Mouse (Mus musculus): ENCODE data around the gene Slc12a3. TPM values are rescaled to one million over a fixed set of nuclear protein-coding genes. Genes with fewer than 3 reads are reported as not detected.

Slc12a3 gene
- not detected in 2 replicates for total RNA-seq (2017)

DNA sequence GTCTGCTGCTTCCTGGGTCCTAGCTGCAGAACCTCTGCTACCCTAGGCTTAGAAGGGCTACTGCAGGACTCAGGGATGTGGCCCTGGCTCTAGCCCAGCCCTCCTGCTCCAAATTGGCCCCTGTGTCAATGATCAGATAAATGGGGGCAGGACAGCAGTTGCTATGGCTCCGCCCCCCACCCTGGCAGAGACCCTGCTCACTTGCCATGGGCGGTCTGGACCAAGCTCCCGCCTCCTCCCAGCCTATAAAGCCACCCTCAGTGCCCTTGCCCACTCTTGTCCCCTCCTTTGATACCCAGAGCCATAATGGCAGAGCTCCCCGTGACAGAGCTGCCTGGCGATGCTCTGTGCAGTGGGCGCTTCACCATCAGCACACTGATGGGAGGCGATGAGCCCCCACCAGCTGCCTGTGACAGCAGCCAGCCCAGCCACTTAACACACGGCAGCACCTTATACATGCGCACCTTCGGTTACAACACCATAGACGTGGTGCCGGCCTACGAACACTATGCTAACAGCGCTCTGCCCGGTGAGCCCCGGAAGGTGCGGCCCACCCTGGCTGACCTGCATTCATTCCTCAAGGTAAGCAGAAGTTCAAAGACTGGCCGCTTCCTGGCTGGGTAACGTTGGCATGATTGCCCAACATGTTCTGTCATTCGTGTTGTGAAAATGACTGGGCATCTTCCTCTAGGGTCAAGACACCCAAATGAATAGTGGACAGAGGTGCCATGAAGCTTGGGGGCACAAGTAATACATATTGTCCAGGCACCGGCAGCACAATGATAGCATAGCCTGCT lies at the start of gene Slc12a3:
Gene Slc12a3, plus strand, starts transcription at position 270 of the 797 bp plus-strand sequence.
- peak in 1 of 2 experiments; percentile 56; a peak in 2 of 4 replicates for ATAC-seq (replicated peaks in 1 of 2; ENCODE audit: insufficient read depth in 1 of 2, low FRiP score in 2 of 2, low TSS enrichment in 1 of 2, low read depth in 1 of 2, poor library complexity in 2 of 2, severe bottlenecking in 2 of 2)

DNA sequence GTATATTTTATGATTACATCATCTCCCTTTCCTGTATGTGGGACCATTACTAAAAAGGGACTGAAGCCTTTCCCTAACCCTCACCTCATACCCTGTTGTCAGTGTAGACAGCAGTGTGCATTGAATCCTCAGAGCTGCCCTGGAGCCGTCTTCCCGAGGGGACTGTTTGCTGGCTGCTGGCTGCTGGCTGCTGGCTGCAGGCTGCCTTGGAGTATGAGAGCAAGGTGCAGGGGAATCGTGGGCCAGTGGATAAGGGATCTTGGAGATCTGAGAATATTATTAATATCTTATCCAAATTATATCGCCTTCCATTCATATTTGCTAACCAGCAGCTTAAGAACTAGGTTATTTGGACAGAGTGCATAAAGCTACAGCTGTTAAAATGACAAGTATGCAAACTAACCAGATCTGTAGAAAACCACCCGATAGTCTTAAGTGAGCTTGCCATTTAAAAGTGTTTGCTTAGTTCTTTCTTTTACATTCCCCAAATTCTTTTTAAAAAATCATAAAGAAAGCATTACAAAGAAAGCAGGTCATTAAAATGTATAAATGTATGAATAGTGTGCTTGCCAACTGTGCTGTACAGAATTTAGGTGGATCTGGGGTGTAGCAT lies 48.9 kb upstream of the Slc12a3 start:
- no peak for ATAC-seq (replicated peaks in 1 of 2; ENCODE audit: insufficient read depth in 1 of 2, low FRiP score in 2 of 2, low TSS enrichment in 1 of 2, low read depth in 1 of 2, poor library complexity in 2 of 2, severe bottlenecking in 2 of 2)

GRCm38 (mm10) chr8:94282453-94282985 lies 46.5 kb upstream of the Slc12a3 start:
- no peak for ATAC-seq (replicated peaks in 1 of 2; ENCODE audit: insufficient read depth in 1 of 2, low FRiP score in 2 of 2, low TSS enrichment in 1 of 2, low read depth in 1 of 2, poor library complexity in 2 of 2, severe bottlenecking in 2 of 2)

DNA sequence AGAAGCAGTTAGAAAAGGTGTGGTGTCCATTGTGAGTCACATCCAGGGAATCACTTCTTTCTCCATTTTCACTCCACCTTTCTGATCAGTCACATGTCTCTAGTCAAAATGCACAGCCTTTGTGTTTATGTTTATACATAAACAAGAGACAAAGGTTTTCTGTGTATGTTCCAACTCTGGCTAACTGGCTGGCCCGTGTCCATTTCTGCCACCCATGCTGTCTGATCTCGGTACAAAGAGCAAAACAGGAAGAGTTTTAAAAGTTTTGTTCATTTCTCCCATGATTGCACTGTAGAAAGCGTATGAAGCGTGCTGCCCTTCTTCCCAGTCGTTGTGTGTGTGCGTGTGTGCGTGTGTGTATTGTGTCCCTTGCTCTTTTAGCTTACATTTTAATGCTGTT lies 44.8 kb upstream of the Slc12a3 start:
- no peak for ATAC-seq (replicated peaks in 1 of 2; ENCODE audit: insufficient read depth in 1 of 2, low FRiP score in 2 of 2, low TSS enrichment in 1 of 2, low read depth in 1 of 2, poor library complexity in 2 of 2, severe bottlenecking in 2 of 2)

DNA sequence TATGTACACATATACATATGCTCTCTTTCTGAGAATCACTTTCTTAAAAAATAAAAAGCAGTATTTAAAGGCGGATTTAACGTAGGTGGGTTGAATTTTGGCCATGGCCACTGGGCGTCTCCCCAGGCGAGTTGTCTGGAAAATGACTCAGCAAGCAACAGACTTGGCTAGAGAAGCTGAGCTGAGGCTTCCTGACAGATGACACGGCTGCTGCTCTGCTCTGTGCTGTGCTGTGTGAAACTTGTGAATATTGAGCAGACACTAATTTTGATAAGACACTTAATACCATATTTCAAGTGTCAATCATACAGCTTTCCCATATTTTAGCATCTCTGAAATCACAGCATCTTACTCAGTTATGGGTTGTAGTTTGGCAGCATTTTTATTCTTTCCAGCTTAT lies 38.4 kb upstream of the Slc12a3 start:
- ATAC-seq (replicated peaks in 1 of 2; ENCODE audit: insufficient read depth in 1 of 2, low FRiP score in 2 of 2, low TSS enrichment in 1 of 2, low read depth in 1 of 2, poor library complexity in 2 of 2, severe bottlenecking in 2 of 2): peak; percentile 54 to 58

- ATAC-seq (replicated peaks in 1 of 2; ENCODE audit: insufficient read depth in 1 of 2, low FRiP score in 2 of 2, low TSS enrichment in 1 of 2, low read depth in 1 of 2, poor library complexity in 2 of 2, severe bottlenecking in 2 of 2): no peak
Measured at GRCm38 (mm10) chr8:94292072-94292471, 36.9 kb upstream of the Slc12a3 start.

GRCm38 (mm10) chr8:94292626-94293025 lies 36.4 kb upstream of the Slc12a3 start:
- no peak for ATAC-seq (replicated peaks in 1 of 2; ENCODE audit: insufficient read depth in 1 of 2, low FRiP score in 2 of 2, low TSS enrichment in 1 of 2, low read depth in 1 of 2, poor library complexity in 2 of 2, severe bottlenecking in 2 of 2)

DNA sequence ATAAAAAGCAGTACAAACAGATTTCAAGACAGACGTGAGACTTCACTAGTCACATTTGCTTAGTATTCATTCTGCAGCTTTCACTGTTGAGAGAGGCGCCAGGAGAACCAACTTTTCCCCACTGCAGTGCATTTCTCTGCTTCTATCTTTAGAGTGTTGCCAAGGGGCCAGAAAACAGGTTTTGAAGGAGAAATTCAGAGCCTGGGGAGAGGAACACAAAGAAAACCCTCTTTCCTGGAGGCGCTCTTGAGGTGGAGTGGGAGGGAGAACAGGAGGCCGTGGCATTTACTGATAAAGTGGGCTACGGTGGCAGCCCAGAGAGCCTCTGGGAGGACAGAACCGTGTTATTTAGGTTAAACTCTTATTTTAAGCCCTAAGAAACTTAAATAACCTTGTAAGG lies 33.3 kb upstream of the Slc12a3 start:
- no peak for ATAC-seq (replicated peaks in 1 of 2; ENCODE audit: insufficient read depth in 1 of 2, low FRiP score in 2 of 2, low TSS enrichment in 1 of 2, low read depth in 1 of 2, poor library complexity in 2 of 2, severe bottlenecking in 2 of 2)

DNA sequence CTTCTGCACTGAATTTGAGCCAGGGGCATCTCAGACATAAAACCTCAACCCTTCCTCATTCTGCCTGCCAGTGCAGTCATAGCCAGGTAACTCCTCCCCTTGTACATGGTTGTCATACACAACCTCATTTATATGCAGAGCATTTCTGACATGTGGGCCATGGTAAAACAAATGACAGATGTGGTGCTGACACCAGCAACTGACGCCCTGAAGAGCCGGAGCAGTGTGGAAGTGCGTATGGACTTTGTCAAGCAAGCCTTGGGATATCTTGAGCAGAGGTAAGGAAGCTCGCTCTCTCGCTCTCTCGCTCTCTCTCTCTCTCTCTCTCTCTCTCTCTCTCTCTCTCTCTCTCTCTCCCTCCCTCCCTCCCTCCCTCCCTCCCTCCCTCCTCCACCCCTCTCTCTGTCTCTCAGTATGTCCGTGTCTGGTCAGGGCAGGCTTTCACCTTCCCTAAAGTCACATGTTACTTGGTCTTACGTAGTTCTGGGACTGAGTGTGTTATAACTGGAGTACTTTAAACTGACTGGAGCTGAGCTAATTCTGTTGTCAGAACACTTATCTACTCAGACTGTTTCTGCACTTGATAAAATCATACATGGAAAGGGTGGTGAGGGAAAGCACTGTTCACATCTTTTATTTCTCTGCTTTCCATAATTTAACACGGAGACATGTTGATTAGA lies 32.5 kb upstream of the Slc12a3 start:
- ATAC-seq (replicated peaks in 1 of 2; ENCODE audit: insufficient read depth in 1 of 2, low FRiP score in 2 of 2, low TSS enrichment in 1 of 2, low read depth in 1 of 2, poor library complexity in 2 of 2, severe bottlenecking in 2 of 2): no peak

DNA sequence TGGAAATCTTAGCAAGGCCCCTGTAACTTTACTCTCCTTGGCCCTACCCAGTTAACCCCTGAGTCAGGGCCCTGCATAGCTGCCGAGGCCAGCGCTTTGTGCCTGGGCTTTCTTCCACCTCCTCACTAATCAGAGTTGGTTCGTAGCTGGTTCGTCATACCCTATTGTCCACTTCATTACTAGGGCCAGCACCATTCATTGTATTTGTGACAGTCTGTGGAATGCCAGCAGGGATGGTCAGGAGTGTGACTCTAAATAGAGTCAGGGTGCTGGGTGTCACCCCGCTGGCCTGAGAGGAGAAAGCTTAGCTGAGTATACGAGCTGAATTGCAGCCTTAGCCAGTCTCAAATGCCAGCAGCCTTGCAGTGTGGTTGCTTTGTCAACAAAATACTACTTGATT lies 31.9 kb upstream of the Slc12a3 start:
- no peak for ATAC-seq (replicated peaks in 1 of 2; ENCODE audit: insufficient read depth in 1 of 2, low FRiP score in 2 of 2, low TSS enrichment in 1 of 2, low read depth in 1 of 2, poor library complexity in 2 of 2, severe bottlenecking in 2 of 2)

DNA sequence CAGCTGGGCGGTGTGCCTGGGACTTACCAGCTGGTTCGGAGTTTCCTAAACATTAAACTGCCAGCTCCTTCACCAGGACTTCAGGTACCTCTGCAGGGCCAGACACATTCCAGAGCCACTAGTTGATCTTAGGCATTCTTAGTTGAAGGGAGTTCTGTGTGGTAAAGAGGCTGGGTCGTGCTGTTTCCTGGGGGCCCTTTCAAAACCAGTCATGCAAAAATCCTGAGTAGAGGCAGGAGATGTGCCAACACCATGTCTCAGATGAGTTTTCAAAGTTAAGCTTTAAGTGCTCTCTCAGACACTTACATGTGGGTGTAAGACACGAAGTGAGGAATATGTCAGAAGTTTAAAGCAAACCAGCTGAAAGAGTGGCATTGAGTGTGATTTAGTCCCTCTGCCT lies 28.2 kb upstream of the Slc12a3 start:
- ATAC-seq (replicated peaks in 1 of 2; ENCODE audit: insufficient read depth in 1 of 2, low FRiP score in 2 of 2, low TSS enrichment in 1 of 2, low read depth in 1 of 2, poor library complexity in 2 of 2, severe bottlenecking in 2 of 2): no peak

DNA sequence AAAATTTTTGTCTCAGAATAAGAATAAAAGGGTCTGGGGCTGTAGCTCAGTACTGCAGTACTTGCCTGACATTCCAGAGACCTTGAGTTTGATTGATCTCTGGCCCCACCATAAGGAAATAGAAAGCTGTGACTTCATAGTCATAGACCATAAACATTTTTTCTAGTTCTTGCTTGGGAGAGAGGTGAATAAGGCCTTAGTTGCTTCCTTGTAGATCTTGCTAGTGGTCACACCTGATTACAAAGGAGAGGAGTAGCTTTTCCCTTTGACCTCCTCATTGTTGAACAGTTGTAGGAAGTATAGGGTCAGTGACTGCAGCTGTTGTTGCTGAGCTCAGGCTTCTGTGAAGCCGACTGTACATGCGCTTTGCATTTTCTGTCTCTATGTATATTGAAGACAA lies 24.6 kb upstream of the Slc12a3 start:
- ATAC-seq (replicated peaks in 1 of 2; ENCODE audit: insufficient read depth in 1 of 2, low FRiP score in 2 of 2, low TSS enrichment in 1 of 2, low read depth in 1 of 2, poor library complexity in 2 of 2, severe bottlenecking in 2 of 2): no peak

DNA sequence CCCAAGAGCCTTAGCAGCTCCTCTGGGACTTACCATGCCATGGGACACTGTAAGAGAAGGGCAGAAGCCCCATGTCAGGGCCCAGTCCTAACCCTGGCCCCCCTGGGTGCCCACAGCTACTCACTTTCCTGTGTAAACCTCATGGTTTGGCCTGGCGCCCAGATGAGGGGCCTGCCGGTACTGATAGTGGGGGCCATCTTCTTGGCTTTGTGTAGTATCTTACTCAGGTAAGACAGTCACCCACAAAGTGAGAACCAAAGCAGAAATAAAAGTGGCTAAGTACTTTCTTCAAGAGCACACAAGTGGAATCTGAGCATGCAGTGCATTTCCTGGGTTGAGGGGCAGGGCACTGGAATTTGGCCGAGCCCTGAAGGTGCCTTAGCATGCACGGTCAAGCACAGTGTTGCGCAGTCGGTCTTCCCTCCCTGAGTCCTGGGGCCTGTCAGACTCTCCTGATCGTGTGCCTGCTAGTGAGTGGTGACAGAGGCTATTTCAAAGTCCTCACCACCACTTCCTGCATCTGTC lies 21.9 kb upstream of the Slc12a3 start:
- peak; percentile 57 to 59 for ATAC-seq (replicated peaks in 1 of 2; ENCODE audit: insufficient read depth in 1 of 2, low FRiP score in 2 of 2, low TSS enrichment in 1 of 2, low read depth in 1 of 2, poor library complexity in 2 of 2, severe bottlenecking in 2 of 2)

GRCm38 (mm10) chr8:94307652-94308051 lies 21.3 kb upstream of the Slc12a3 start:
- ATAC-seq (replicated peaks in 1 of 2; ENCODE audit: insufficient read depth in 1 of 2, low FRiP score in 2 of 2, low TSS enrichment in 1 of 2, low read depth in 1 of 2, poor library complexity in 2 of 2, severe bottlenecking in 2 of 2): peak in 1 of 2 experiments; percentile 18; a peak in 1 of 4 replicates

DNA sequence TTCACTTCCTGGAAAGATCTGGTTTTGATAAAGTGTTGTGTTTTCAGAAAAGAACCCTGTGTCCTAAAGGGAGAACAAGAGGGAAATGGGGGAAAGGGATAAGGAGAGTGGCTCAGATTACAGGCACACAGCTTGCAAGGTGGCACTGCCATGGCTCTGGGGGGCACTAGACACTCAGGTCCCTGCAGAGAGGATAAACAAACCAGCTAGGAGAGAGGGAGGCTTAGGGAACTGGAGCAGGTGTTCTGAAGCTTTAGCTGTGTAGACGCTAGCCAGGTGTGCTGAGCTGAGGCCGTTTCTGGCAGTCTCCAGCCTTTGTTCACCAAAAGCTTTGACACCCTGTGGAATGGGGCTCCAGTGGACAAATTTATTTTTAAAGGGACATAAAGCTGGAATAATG lies 14.9 kb upstream of the Slc12a3 start:
- ATAC-seq (replicated peaks in 1 of 2; ENCODE audit: insufficient read depth in 1 of 2, low FRiP score in 2 of 2, low TSS enrichment in 1 of 2, low read depth in 1 of 2, poor library complexity in 2 of 2, severe bottlenecking in 2 of 2): no peak

DNA sequence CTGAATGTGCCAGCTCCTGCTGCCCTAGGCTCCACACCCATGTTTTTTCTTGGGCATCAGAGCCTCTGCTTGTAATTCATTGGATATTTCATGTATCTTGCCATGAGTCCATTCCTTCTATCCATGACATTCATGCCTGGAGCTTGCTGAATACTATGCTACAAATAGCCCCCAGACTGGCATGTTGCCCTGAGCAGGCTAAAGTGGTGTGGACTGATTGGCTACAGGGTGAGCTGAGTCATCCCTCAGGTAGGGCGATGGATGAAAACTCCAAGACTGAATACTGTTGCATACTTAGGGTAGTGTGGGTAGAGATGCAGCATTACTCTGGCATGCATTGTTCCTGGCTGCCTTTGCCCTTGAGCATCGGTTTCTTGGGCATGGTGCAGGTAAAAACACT lies 11.8 kb upstream of the Slc12a3 start:
- ATAC-seq (replicated peaks in 1 of 2; ENCODE audit: insufficient read depth in 1 of 2, low FRiP score in 2 of 2, low TSS enrichment in 1 of 2, low read depth in 1 of 2, poor library complexity in 2 of 2, severe bottlenecking in 2 of 2): no peak

DNA sequence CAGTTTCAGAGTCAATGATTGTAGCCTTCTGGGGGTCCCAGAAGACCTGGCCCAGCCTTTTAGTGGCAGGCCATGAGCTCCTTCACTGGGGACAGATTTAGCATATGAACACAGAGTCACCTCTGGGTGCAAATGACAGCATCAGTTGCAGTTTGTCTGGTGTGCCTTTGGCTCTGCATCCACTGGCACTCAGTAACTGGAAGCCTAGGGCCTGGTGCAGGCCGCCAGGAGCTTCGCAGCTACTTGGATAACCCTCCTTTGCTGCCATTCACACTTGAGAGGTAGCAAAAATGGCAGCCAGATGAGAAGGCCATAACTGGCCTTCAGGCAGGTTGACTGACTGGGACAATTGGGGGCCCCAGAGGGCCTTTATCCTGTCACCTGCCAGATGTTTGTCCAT lies 11.3 kb upstream of the Slc12a3 start:
- no peak for ATAC-seq (replicated peaks in 1 of 2; ENCODE audit: insufficient read depth in 1 of 2, low FRiP score in 2 of 2, low TSS enrichment in 1 of 2, low read depth in 1 of 2, poor library complexity in 2 of 2, severe bottlenecking in 2 of 2)

- ATAC-seq (replicated peaks in 1 of 2; ENCODE audit: insufficient read depth in 1 of 2, low FRiP score in 2 of 2, low TSS enrichment in 1 of 2, low read depth in 1 of 2, poor library complexity in 2 of 2, severe bottlenecking in 2 of 2): no peak
Measured at GRCm38 (mm10) chr8:94320036-94320435, 9.0 kb upstream of the Slc12a3 start.

Measured in hematopoietic stem cell, adult 5-6 weeks (primary cell).